Mouse (Mus musculus): Measurements from ENCODE around the gene Gnat1. TPM values are rescaled to one million over a fixed set of nuclear protein-coding genes. Genes with fewer than 3 reads are reported as not detected.

Gnat1 gene
- 0.40 and 1.9 TPM in 2 replicates for polyA plus RNA-seq (2015; fragmentation: Nextera tagmentation; extraction: Ambion mirVana)

DNA sequence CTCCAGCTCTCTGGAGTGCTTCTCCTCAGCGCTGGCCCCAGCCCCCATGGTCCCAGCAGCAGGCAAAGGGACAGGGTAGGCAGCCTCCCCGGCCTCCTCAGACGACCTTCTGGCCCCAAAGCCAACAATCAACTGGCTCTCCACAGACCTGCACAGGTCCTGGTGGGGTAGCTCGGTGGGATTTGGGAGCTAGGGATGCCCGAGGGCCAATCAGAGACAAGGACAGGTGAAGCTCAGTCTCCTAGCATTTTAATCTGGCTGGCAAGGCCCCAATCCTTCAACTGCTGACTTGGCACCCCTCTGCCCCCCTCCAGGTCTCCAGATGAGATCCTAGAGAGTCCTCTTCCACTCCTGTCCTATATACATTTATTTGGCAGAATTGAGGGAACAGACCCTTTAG, at the start of gene Gnat1:
Gnat1 (minus strand) TSS at position 212 of the 400 bp plus-strand sequence.

DNA sequence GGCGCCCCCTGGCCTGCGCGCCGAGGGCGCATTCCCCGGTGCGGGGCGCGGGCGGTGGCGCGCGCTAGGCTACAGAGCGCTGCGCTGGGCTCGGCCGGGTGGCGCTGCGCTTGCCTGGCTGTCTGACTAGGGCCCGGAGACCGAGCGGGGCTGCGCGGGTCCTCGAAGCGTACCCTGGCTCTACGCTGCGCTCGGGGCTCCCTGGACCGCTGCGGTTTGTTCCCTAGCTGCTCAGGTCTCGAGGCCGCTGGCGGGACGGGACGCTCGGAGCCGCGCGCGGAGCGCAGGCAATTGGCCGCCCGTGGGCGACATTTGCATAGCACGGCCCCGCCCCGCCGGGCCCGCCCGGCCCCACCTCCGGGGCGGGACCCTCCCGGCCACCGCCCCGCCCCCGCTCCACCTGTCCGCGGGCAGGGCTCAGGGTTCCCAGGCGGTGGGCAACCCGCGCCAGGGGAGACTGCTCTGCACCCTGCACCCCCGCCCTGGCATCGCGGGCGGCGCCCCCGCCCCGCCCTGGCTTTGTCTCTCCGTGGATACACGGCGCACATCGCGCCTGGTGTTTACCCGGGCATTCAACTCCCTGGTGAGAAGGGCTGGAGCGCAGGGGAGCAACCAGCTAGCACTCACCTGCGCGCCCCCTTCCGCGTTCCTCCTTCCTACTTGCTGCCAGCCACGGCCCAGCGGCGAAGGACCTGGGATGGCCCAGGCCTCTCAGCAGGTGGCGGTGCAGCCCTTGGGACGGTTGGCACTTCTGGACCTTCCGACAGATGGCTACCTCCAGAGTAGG, 30.4 kb upstream of the Gnat1 start, which contains the start of gene Sema3f:
Sema3f (minus strand) TSS at position 779 of the 787 bp plus-strand sequence.

DNA sequence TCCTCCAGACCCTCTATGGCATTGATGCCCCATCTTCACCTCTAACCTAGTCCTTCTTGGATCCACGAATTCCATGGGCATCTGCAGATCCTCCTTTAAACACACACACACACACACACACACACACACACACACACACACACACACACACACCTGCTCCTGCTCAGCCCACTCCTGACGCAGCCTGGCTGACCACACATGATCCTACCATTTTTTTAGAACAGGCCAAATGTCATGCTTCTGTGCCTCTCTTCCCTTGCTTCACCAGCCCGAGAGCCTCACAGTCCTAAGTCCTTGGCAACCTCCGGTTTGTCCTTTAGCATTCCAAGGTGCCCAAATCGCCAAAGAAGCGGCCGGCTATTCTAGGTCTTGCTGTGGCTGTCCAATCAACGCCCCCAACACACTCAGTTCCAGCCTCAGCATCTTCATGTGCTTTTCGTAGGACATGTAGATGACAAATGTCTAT, 10.0 kb downstream of the Gnat1 start, which contains the start of gene Slc38a3:
Slc38a3 (minus strand) TSS at position 51 of the 466 bp plus-strand sequence.

DNA sequence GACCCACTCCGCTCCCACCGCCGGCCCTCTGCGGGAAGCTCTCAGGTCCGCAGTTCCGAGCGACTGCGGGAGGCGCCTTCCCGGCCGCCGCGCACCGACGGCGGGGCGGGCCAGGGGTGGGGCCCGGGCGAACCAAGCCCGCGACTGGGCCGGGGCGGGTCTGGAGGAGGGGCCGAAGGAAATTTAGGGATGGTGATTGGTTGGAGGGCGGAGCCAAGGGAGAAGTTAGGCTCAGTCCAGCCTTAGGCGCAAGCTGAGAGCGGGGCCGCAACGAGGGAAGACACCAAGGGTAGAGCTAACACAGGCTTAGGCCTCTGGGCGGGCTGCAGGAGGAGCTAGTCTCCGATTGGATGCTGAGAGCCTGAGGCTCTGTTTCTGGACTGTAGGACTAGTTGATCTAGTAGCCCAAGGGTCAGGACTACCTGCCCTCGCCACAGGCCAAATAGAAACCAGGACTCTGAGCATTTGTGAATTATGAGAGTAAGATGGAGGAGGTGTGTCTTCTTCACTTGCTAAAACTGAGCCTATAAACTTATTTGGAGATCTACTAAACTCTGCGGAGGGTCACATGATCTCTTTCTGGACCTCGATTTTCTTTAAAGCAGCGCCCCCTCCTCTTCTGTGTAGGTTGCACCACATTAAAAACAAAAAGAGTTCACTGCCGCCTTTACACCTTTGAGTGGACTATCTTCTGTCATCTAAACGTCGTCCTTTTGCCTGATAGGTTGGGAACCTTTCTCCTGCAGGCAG, 44.1 kb downstream of the Gnat1 start, which contains the start of gene Gnai2:
Gnai2 (minus strand) TSS at position 89 of the 750 bp plus-strand sequence.

Other genes with a start within 250 kb of the Gnat1 start
- gene Tmem115, start 145.8 kb downstream of the Gnat1 start, polyA plus RNA-seq (2015; fragmentation: Nextera tagmentation; extraction: Ambion mirVana) = 43.7 and 54.5 TPM in 2 replicates
- 40.5 and 46.6 TPM in 2 replicates for gene Cyb561d2, start 137.5 kb downstream of the Gnat1 start, polyA plus RNA-seq (2015; fragmentation: Nextera tagmentation; extraction: Ambion mirVana)
- gene Nprl2, start 137.5 kb downstream of the Gnat1 start, polyA plus RNA-seq (2015; fragmentation: Nextera tagmentation; extraction: Ambion mirVana) = 25.7 and 33.2 TPM in 2 replicates
- gene Zmynd10, start 132.4 kb downstream of the Gnat1 start, polyA plus RNA-seq (2015; fragmentation: Nextera tagmentation; extraction: Ambion mirVana) = 0.87 and 0.88 TPM in 2 replicates
- 34.4 and 42.2 TPM in 2 replicates for gene Rassf1, start 128.2 kb downstream of the Gnat1 start, polyA plus RNA-seq (2015; fragmentation: Nextera tagmentation; extraction: Ambion mirVana)
- 63.2 and 71.2 TPM in 2 replicates for gene Tusc2, start 116.5 kb downstream of the Gnat1 start, polyA plus RNA-seq (2015; fragmentation: Nextera tagmentation; extraction: Ambion mirVana)
- 46.1 and 48.2 TPM in 2 replicates for gene Hyal2, start 111.8 kb downstream of the Gnat1 start, polyA plus RNA-seq (2015; fragmentation: Nextera tagmentation; extraction: Ambion mirVana)
- gene Hyal1, start 102.8 kb downstream of the Gnat1 start, polyA plus RNA-seq (2015; fragmentation: Nextera tagmentation; extraction: Ambion mirVana) = 2.8 and 4.5 TPM in 2 replicates
- 13.4 and 16.0 TPM in 2 replicates for gene Naa80, start 100.8 kb downstream of the Gnat1 start, polyA plus RNA-seq (2015; fragmentation: Nextera tagmentation; extraction: Ambion mirVana)
- 0.85 and 1.5 TPM in 2 replicates for gene Hyal3, start 98.9 kb downstream of the Gnat1 start, polyA plus RNA-seq (2015; fragmentation: Nextera tagmentation; extraction: Ambion mirVana)
- 20.0 and 31.8 TPM in 2 replicates for gene Ifrd2, start 92.1 kb downstream of the Gnat1 start, polyA plus RNA-seq (2015; fragmentation: Nextera tagmentation; extraction: Ambion mirVana)
- gene Sema3b, start 70.5 kb downstream of the Gnat1 start, polyA plus RNA-seq (2015; fragmentation: Nextera tagmentation; extraction: Ambion mirVana) = 8.3 and 8.7 TPM in 2 replicates
- gene Gnai2, start 44.3 kb downstream of the Gnat1 start, polyA plus RNA-seq (2015; fragmentation: Nextera tagmentation; extraction: Ambion mirVana) = 258 and 304 TPM in 2 replicates
- 5.0 TPM in 2 replicates for gene Slc38a3, start 10.2 kb downstream of the Gnat1 start, polyA plus RNA-seq (2015; fragmentation: Nextera tagmentation; extraction: Ambion mirVana)
- gene Sema3f, start 30.8 kb upstream of the Gnat1 start, polyA plus RNA-seq (2015; fragmentation: Nextera tagmentation; extraction: Ambion mirVana) = 5.7 and 6.2 TPM in 2 replicates
- gene Rbm5, start 91.3 kb upstream of the Gnat1 start, polyA plus RNA-seq (2015; fragmentation: Nextera tagmentation; extraction: Ambion mirVana) = 54.4 and 75.5 TPM in 2 replicates
- gene Rbm6, start 193.5 kb upstream of the Gnat1 start, polyA plus RNA-seq (2015; fragmentation: Nextera tagmentation; extraction: Ambion mirVana) = 25.9 and 43.6 TPM in 2 replicates
- gene Mon1a, start 208.4 kb upstream of the Gnat1 start, polyA plus RNA-seq (2015; fragmentation: Nextera tagmentation; extraction: Ambion mirVana) = 10.5 and 11.8 TPM in 2 replicates
- 5.1 and 5.4 TPM in 2 replicates for gene Mst1r, start 227.2 kb upstream of the Gnat1 start, polyA plus RNA-seq (2015; fragmentation: Nextera tagmentation; extraction: Ambion mirVana)
- gene Actl11, start 248.8 kb upstream of the Gnat1 start, polyA plus RNA-seq (2015; fragmentation: Nextera tagmentation; extraction: Ambion mirVana) = not detected in 2 replicates

All from adrenal gland, postnatal 0 days (tissue).